Mouse (Mus musculus) midbrain, embryonic 12.5 days (tissue): ENCODE data around the gene Ackr2. TPM values are rescaled to one million over a fixed set of nuclear protein-coding genes. Genes with fewer than 3 reads are reported as not detected.

Source experiments
- ATAC-seq: fragments of 200-750 bp; cut with Nextera tagmentation; 2 replicates; pipeline ENCODE4 v1.8.0; 2017; ENCODE audit warnings: low read depth, moderate TSS enrichment, moderate library complexity; ENCODE audit not compliant: low FRiP score
- H3K27ac ChIP-seq: fragments of 300-500 bp; sonication (generic); replicated peaks from 2 replicates; pipeline ENCODE4 v1.5.1; 2016; ENCODE audit warnings: mild to moderate bottlenecking
- H3K27me3 ChIP-seq: fragments of 300-500 bp; sonication (generic); 2 replicates; pipeline ENCODE4 v1.6.1; 2016; ENCODE audit warnings: mild to moderate bottlenecking
- H3K36me3 ChIP-seq: fragments of 300-500 bp; sonication (generic); 2 replicates; pipeline ENCODE4 v1.6.1; 2016
- H3K4me1 ChIP-seq: fragments of 300-500 bp; sonication (generic); 2 replicates; pipeline ENCODE4 v1.6.1; 2016
- H3K4me2 ChIP-seq: fragments of 300-500 bp; sonication (generic); replicated peaks from 2 replicates; pipeline ENCODE4 v1.6.1; 2016; ENCODE audit warnings: mild to moderate bottlenecking, moderate library complexity
- H3K4me3 ChIP-seq: fragments of 300-500 bp; sonication (generic); 2 replicates; pipeline ENCODE4 v1.5.1; 2016; ENCODE audit warnings: mild to moderate bottlenecking
- H3K9ac ChIP-seq: fragments of 300-500 bp; sonication (generic); replicated peaks from 2 replicates; pipeline ENCODE4 v1.6.1; 2016; ENCODE audit warnings: mild to moderate bottlenecking, moderate library complexity
- H3K9me3 ChIP-seq: fragments of 300-500 bp; sonication (generic); 2 replicates; pipeline ENCODE4 v1.6.1; 2016; ENCODE audit warnings: mild to moderate bottlenecking
- WGBS: fragments of 180-500 bp; shearing (Covaris S2); methylation state at CpG from one replicate; pipeline ENCODE4 v1.1.7; 2016; 5-methylcytosine and 5-hydroxymethylcytosine counted together
- polyA plus RNA-seq: library from polyadenylated mRNA; unstranded; fragments of >200 nt; fragmentation: Nextera tagmentation; extraction: Ambion mirVana; gene quantifications from 2 replicates; pipeline ENCODE4 v1.2.1, GENCODE M21; 2016

The Ackr2 gene
- polyA plus RNA-seq, 1 experiment from 2014 or later = 1.4 TPM

- Histone ChIP-seq H3K4me1 (no peaks in the 10 kb centered on the region), H3K9me3 (no peaks in the 10 kb centered on the region), H3K4me3 (no peak overlapping the region), H3K4me2 (no peak overlapping the region), H3K36me3 (no peaks in the 10 kb centered on the region), H3K9ac (no peak overlapping the region), H3K27ac (no peak overlapping the region), H3K27me3 (no peaks in the 10 kb centered on the region)
- no peak for ATAC-seq
- WGBS = 84% methylated on average over 8 of the region's 8 CpGs
Observed at GRCm38 (mm10) chr9:121925959-121926358, 27.8 kb downstream of the Ackr2 start.

GRCm38 (mm10) chr9:121926634-121927405 is 28.7 kb downstream of the Ackr2 start:
- Histone ChIP-seq H3K27me3 (no peaks in the 10 kb centered on the region), H3K36me3 (no peaks in the 10 kb centered on the region), H3K27ac (no peak overlapping the region), H3K4me2 (no peak overlapping the region), H3K4me3 (no peak overlapping the region), H3K9me3 (no peaks in the 10 kb centered on the region), H3K4me1 (no peaks in the 10 kb centered on the region), H3K9ac (no peak overlapping the region)
- no peak for ATAC-seq
- 66% methylated on average over 11 of the region's 11 CpGs for WGBS

- H3K9me3 ChIP-seq = no peaks in the 10 kb centered on the region
- WGBS = 88% methylated on average over 7 of the region's 7 CpGs
- no peaks in the 10 kb centered on the region for H3K36me3 ChIP-seq
- H3K4me1 ChIP-seq = no peaks in the 10 kb centered on the region
- no peak overlapping the region for H3K4me3 ChIP-seq
- 0 out of 2 replicates have a peak, but pooled peaks cover 5% of the 10 kb centered on the region for H3K27me3 ChIP-seq
- ATAC-seq = no peak
- no peak overlapping the region for H3K9ac ChIP-seq
- no peak overlapping the region for H3K27ac ChIP-seq
- no peak overlapping the region for H3K4me2 ChIP-seq
Observed at GRCm38 (mm10) chr9:121927721-121928120, 29.6 kb downstream of the Ackr2 start.

GRCm38 (mm10) chr9:121928498-121928897 is 30.3 kb downstream of the Ackr2 start:
- Histone ChIP-seq H3K9ac (no peak overlapping the region), H3K4me3 (no peak overlapping the region), H3K4me2 (no peak overlapping the region), H3K9me3 (no peaks in the 10 kb centered on the region), H3K27ac (no peak overlapping the region), H3K27me3 (0 out of 2 replicates have a peak, but pooled peaks cover 5% of the 10 kb centered on the region), H3K4me1 (no peaks in the 10 kb centered on the region), H3K36me3 (no peaks in the 10 kb centered on the region)
- ATAC-seq = no peak
- WGBS = 18% methylated on average over 2 of the region's 2 CpGs

GRCm38 (mm10) chr9:121934856-121935255 is 36.7 kb downstream of the Ackr2 start:
- no peak overlapping the region for H3K4me2 ChIP-seq
- no peaks in the 10 kb centered on the region for H3K9me3 ChIP-seq
- no peak for ATAC-seq
- 0 out of 2 replicates have a peak, but pooled peaks cover 5% of the 10 kb centered on the region for H3K27me3 ChIP-seq
- H3K36me3 ChIP-seq = no peaks in the 10 kb centered on the region
- 89% methylated on average over 4 of the region's 4 CpGs for WGBS
- no peak overlapping the region for H3K9ac ChIP-seq
- no peak overlapping the region for H3K27ac ChIP-seq
- no peaks in the 10 kb centered on the region for H3K4me1 ChIP-seq
- no peak overlapping the region for H3K4me3 ChIP-seq

GRCm38 (mm10) chr9:121936952-121937351 is 38.8 kb downstream of the Ackr2 start:
- WGBS = 92% methylated on average over 1 of the region's 1 CpGs
- no peak overlapping the region for H3K9ac ChIP-seq
- no peak overlapping the region for H3K27ac ChIP-seq
- peak overlapping the region; percentile 51 for H3K4me2 ChIP-seq
- H3K27me3 ChIP-seq = 0 out of 2 replicates have a peak, but pooled peaks cover 5% of the 10 kb centered on the region
- H3K36me3 ChIP-seq = no peaks in the 10 kb centered on the region
- H3K4me3 ChIP-seq = peak overlapping the region; percentile 50; the same call in 1 of the 2 replicates
- ATAC-seq = peak; percentile 52
- no peaks in the 10 kb centered on the region for H3K4me1 ChIP-seq
- no peaks in the 10 kb centered on the region for H3K9me3 ChIP-seq

GRCm38 (mm10) chr9:121937451-121937864 is 39.3 kb downstream of the Ackr2 start:
- H3K27ac ChIP-seq = 0 out of 2 replicates have a peak overlapping the region, but pooled peaks have one; percentile 2
- WGBS = 59% methylated on average over 6 of the region's 6 CpGs

GRCm38 (mm10) chr9:121937944-121938355 is 39.8 kb downstream of the Ackr2 start:
- Histone ChIP-seq H3K9me3 (no peaks in the 10 kb centered on the region), H3K27me3 (no peaks in the 10 kb centered on the region), H3K27ac (0 out of 2 replicates have a peak overlapping the region, but pooled peaks have one; percentile 2), H3K36me3 (no peaks in the 10 kb centered on the region), H3K9ac (peak overlapping the region; percentile 49; the same call in 1 of the 2 replicates), H3K4me1 (no peaks in the 10 kb centered on the region), H3K4me2 (peak overlapping the region; percentile 51), H3K4me3 (peak overlapping the region; percentile 50)
- ATAC-seq = peak; percentile 66; the same call in 1 of the 2 replicates
- WGBS = 55% methylated on average over 21 of the region's 21 CpGs

More at GRCm38 (mm10) chr9:121937451-121937864, 39.3 kb downstream of the Ackr2 start:
- Histone ChIP-seq H3K9ac (0 out of 2 replicates have a peak overlapping the region, but pooled peaks have one; percentile 17), H3K4me1 (no peaks in the 10 kb centered on the region), H3K9me3 (no peaks in the 10 kb centered on the region), H3K4me2 (peak overlapping the region; percentile 51), H3K27me3 (0 out of 2 replicates have a peak, but pooled peaks cover 3% of the 10 kb centered on the region), H3K36me3 (no peaks in the 10 kb centered on the region), H3K4me3 (peak overlapping the region; percentile 50)
- peak; percentile 23; the same call in 1 of the 2 replicates for ATAC-seq

GRCm38 (mm10) chr9:121943005-121943404 is 44.9 kb downstream of the Ackr2 start:
- H3K27ac ChIP-seq = no peak overlapping the region
- no peaks in the 10 kb centered on the region for H3K9me3 ChIP-seq
- H3K4me3 ChIP-seq = no peak overlapping the region
- no peaks in the 10 kb centered on the region for H3K27me3 ChIP-seq
- no peak overlapping the region for H3K9ac ChIP-seq
- no peaks in the 10 kb centered on the region for H3K36me3 ChIP-seq
- ATAC-seq = no peak
- no peaks in the 10 kb centered on the region for H3K4me1 ChIP-seq
- WGBS = 96% methylated on average over 3 of the region's 3 CpGs
- no peak overlapping the region for H3K4me2 ChIP-seq

- no peak overlapping the region for H3K4me2 ChIP-seq
- H3K36me3 ChIP-seq = no peaks in the 10 kb centered on the region
- H3K4me1 ChIP-seq = no peaks in the 10 kb centered on the region
- no peak overlapping the region for H3K27ac ChIP-seq
- H3K9me3 ChIP-seq = no peaks in the 10 kb centered on the region
- ATAC-seq = no peak
- H3K4me3 ChIP-seq = no peak overlapping the region
- no peaks in the 10 kb centered on the region for H3K27me3 ChIP-seq
- H3K9ac ChIP-seq = no peak overlapping the region
- WGBS = 88% methylated on average over 3 of the region's 3 CpGs
Observed at GRCm38 (mm10) chr9:121943628-121944027, 45.5 kb downstream of the Ackr2 start.

- no peak for ATAC-seq
- peaks cover 12% of the 10 kb centered on the region for H3K4me1 ChIP-seq
- H3K9me3 ChIP-seq = no peaks in the 10 kb centered on the region
- H3K9ac ChIP-seq = no peak overlapping the region
- H3K36me3 ChIP-seq = no peaks in the 10 kb centered on the region
- H3K27me3 ChIP-seq = no peaks in the 10 kb centered on the region
- H3K27ac ChIP-seq = no peak overlapping the region
- no peak overlapping the region for H3K4me2 ChIP-seq
- 19% methylated on average over 4 of the region's 4 CpGs for WGBS
- no peak overlapping the region for H3K4me3 ChIP-seq
Observed at GRCm38 (mm10) chr9:121947784-121948183, 49.6 kb downstream of the Ackr2 start.

GRCm38 (mm10) chr9:121948431-121948830 is 50.3 kb downstream of the Ackr2 start:
- no peak overlapping the region for H3K4me2 ChIP-seq
- no peak overlapping the region for H3K9ac ChIP-seq
- no peak overlapping the region for H3K4me3 ChIP-seq
- H3K27me3 ChIP-seq = no peaks in the 10 kb centered on the region
- H3K36me3 ChIP-seq = no peaks in the 10 kb centered on the region
- H3K27ac ChIP-seq = no peak overlapping the region
- 82% methylated on average over 4 of the region's 4 CpGs for WGBS
- H3K4me1 ChIP-seq = peaks cover 12% of the 10 kb centered on the region
- H3K9me3 ChIP-seq = no peaks in the 10 kb centered on the region
- ATAC-seq = no peak
